Mouse (Mus musculus) thymus, adult 2 months (tissue): ENCODE results near the gene Pfn1. TPM values are rescaled to one million over a fixed set of nuclear protein-coding genes. Genes with fewer than 3 reads are reported as not detected.

Source experiments
- DNase-seq: peaks from one replicate; pipeline ENCODE4 v3.0.0; 2021
- H3K27ac ChIP-seq: fragments of 200-500 bp; 2 replicates; pipeline ENCODE4 v1.5.1; 2012; ENCODE audit warnings: low read length, control low read depth; ENCODE audit not compliant: control insufficient read depth, insufficient read depth
- H3K27me3 ChIP-seq: fragments of 200-500 bp; 2 replicates; pipeline ENCODE4 v1.6.1; 2012; ENCODE audit warnings: mild to moderate bottlenecking, low read length, moderate library complexity, mixed read lengths; ENCODE audit not compliant: control insufficient read depth, insufficient read depth
- H3K36me3 ChIP-seq: fragments of 200-500 bp; 2 replicates; pipeline ENCODE4 v1.6.1; 2012; ENCODE audit warnings: mild to moderate bottlenecking, low read length, moderate library complexity; ENCODE audit not compliant: control insufficient read depth, insufficient read depth
- H3K4me1 ChIP-seq: fragments of 200-500 bp; replicated peaks from 2 replicates; pipeline ENCODE4 v1.6.1; 2012; ENCODE audit warnings: low read length; ENCODE audit not compliant: control insufficient read depth, insufficient read depth
- H3K4me3 ChIP-seq: fragments of 200-500 bp; 2 replicates; pipeline ENCODE4 v1.5.1; 2012; ENCODE audit warnings: mild to moderate bottlenecking, low read length, control low read depth, moderate library complexity; ENCODE audit not compliant: control insufficient read depth, insufficient read depth
- CTCF ChIP-seq: fragments of 200-500 bp; IDR thresholded peaks from 2 replicates; pipeline ENCODE4 v1.5.1; 2012; ENCODE audit warnings: mild to moderate bottlenecking, control low read depth, low read length, moderate library complexity, borderline replicate concordance; ENCODE audit not compliant: control insufficient read depth, poor library complexity, insufficient read depth; ENCODE audit errors: extremely low read depth
- POLR2A ChIP-seq: fragments of 200-500 bp; IDR thresholded peaks from 2 replicates; pipeline ENCODE4 v1.6.1; 2012; ENCODE audit warnings: mild to moderate bottlenecking, low read length, control low read depth, moderate library complexity; ENCODE audit not compliant: control insufficient read depth, poor library complexity, insufficient read depth; ENCODE audit errors: extremely low read depth
- WGBS: fragments of 180-500 bp; shearing (Covaris S2); methylation state at CpG from one replicate; pipeline ENCODE4 v1.1.7; 2018; 5-methylcytosine and 5-hydroxymethylcytosine counted together
- polyA plus RNA-seq: library from polyadenylated mRNA; depleted of rRNA; stranded (reverse); fragments of >200 nt; gene quantifications from 2 replicates; pipeline ENCODE4 v1.2.3, GENCODE M21; 2012

Pfn1 gene
- polyA plus RNA-seq, 1 experiment, result 3,213 TPM

GRCm38 (mm10) chr11:70699051-70699450 lies 44.6 kb upstream of the Pfn1 start:
- Histone ChIP-seq H3K27ac (no peak overlapping the region), H3K4me3 (no peak overlapping the region), H3K36me3 (no peaks in the 10 kb centered on the region), H3K4me1 (peaks cover 13% of the 10 kb centered on the region), H3K27me3 (no peaks in the 10 kb centered on the region)
- no peak for DNase-seq
- TF ChIP-seq POLR2A, result no peak
- no peak for TF ChIP-seq CTCF
- 74% methylated on average over 2 of the region's 2 CpGs for WGBS

GRCm38 (mm10) chr11:70697376-70697775 lies 42.9 kb upstream of the Pfn1 start:
- no peaks in the 10 kb centered on the region for H3K27me3 ChIP-seq
- no peaks in the 10 kb centered on the region for H3K36me3 ChIP-seq
- H3K4me3 ChIP-seq, result no peak overlapping the region
- peaks cover 13% of the 10 kb centered on the region for H3K4me1 ChIP-seq
- TF ChIP-seq POLR2A (no peak), CTCF (no peak)
- DNase-seq, result no peak
- WGBS, result 82% methylated on average over 3 of the region's 3 CpGs
- H3K27ac ChIP-seq, result no peak overlapping the region

- Histone ChIP-seq H3K4me1 (peaks cover 1% of the 10 kb centered on the region), H3K36me3 (no peaks in the 10 kb centered on the region), H3K27ac (no peak overlapping the region), H3K4me3 (no peak overlapping the region), H3K27me3 (no peaks in the 10 kb centered on the region)
- TF ChIP-seq POLR2A, result no peak
- TF ChIP-seq CTCF, result no peak
- 35% methylated on average over 3 of the region's 3 CpGs for WGBS
- no peak for DNase-seq
Measured at GRCm38 (mm10) chr11:70693504-70693903, 39.1 kb upstream of the Pfn1 start.

GRCm38 (mm10) chr11:70689578-70689977 lies 35.1 kb upstream of the Pfn1 start:
- H3K27me3 ChIP-seq, result no peaks in the 10 kb centered on the region
- 84% methylated on average over 4 of the region's 4 CpGs for WGBS

GRCm38 (mm10) chr11:70688372-70688771 lies 33.9 kb upstream of the Pfn1 start:
- Histone ChIP-seq H3K27ac (no peak overlapping the region), H3K4me3 (peak overlapping the region; percentile 77), H3K27me3 (no peaks in the 10 kb centered on the region), H3K36me3 (0 out of 2 replicates have a peak, but pooled peaks cover 3% of the 10 kb centered on the region), H3K4me1 (peaks cover 10% of the 10 kb centered on the region)
- TF ChIP-seq POLR2A, result no peak
- WGBS, result 54% methylated on average over 8 of the region's 8 CpGs
- no peak for DNase-seq

More at GRCm38 (mm10) chr11:70689578-70689977, 35.1 kb upstream of the Pfn1 start:
- H3K4me3 ChIP-seq, result no peak overlapping the region
- H3K27ac ChIP-seq, result no peak overlapping the region
- no peak for DNase-seq
- TF ChIP-seq POLR2A (no peak), CTCF (no peak)
- H3K36me3 ChIP-seq, result no peaks in the 10 kb centered on the region
- H3K4me1 ChIP-seq, result peaks cover 10% of the 10 kb centered on the region

- H3K36me3 ChIP-seq, result 0 out of 2 replicates have a peak, but pooled peaks cover 3% of the 10 kb centered on the region
- under 1% methylated on average over 55 of the region's 55 CpGs for WGBS
- peaks cover 10% of the 10 kb centered on the region for H3K4me1 ChIP-seq
- H3K27me3 ChIP-seq, result no peaks in the 10 kb centered on the region
- peak within 1 kb of the TSS; percentile 77 for H3K4me3 ChIP-seq
- DNase-seq, result peak; percentile 89
- TF ChIP-seq CTCF (peak; percentile 92), POLR2A (peak; percentile 59)
- peak within 1 kb of the TSS; percentile 13; the same call in 1 of the 2 replicates for H3K27ac ChIP-seq
Measured at GRCm38 (mm10) chr11:70687601-70688199, 33.3 kb upstream of the Pfn1 start, which contains the start of gene Camta2. Gene Camta2 (minus strand): TSS chr11:70688105.
